Mouse (Mus musculus): Measurements from ENCODE around the gene Cyb561. TPM values are rescaled to one million over a fixed set of nuclear protein-coding genes. Genes with fewer than 3 reads are reported as not detected.
A peak's percentile ranks its signal among the peaks of the same experiment; 100 is the strongest.

The Cyb561 gene
- total and polyA plus RNA-seq, 2 experiments = 3.2 to 3.7 TPM

- Histone ChIP-seq H3K36me3 (ENCODE audit: control insufficient read depth, insufficient read depth, low read length) (no peaks in the 10 kb centered on the region), H3K9ac (ENCODE audit: low read depth, low read length) (peak overlapping the region; percentile 72), H3K4me1 (ENCODE audit: control insufficient read depth, insufficient read depth, low read length) (peaks cover 3% of the 10 kb centered on the region; the same call in 1 of the 2 replicates), H3K79me2 (ENCODE audit: control insufficient read depth, insufficient read depth, low read length) (no peaks in the 10 kb centered on the region), H3K27ac (replicated peaks; ENCODE audit: insufficient read depth, low read depth, low read length) (0 out of 2 replicates have a peak overlapping the region, but pooled peaks have one; percentile 4), H3K27me3 (ENCODE audit: control insufficient read depth, insufficient read depth, low read length) (no peaks in the 10 kb centered on the region), H3K4me3 (ENCODE audit: insufficient read depth, low read depth, low read length) (peak overlapping the region; percentile 71)
- TF ChIP-seq CTCF (IDR thresholded peaks at IDR 0.05; ENCODE audit: low read depth, low read length) (peak; percentile 59), POLR2A (IDR thresholded peaks at IDR 0.05; ENCODE audit: extremely low read depth, insufficient read depth, low read length) (no peak)
- DNase-seq (ENCODE audit: extremely low read depth, low read depth, low spot score) = peak; percentile 50
- under 1% methylated on average over 59 of the region's 59 CpGs for WGBS
Observed at GRCm38 (mm10) chr11:105944126-105944621, 9.0 kb downstream of the Cyb561 start.

- H3K79me2 ChIP-seq (ENCODE audit: control insufficient read depth, insufficient read depth, low read length) = no peaks in the 10 kb centered on the region
- peak; percentile 24 for DNase-seq (ENCODE audit: extremely low read depth, low read depth, low spot score)
- no peak overlapping the region for H3K27ac ChIP-seq (replicated peaks; ENCODE audit: insufficient read depth, low read depth, low read length)
Observed at GRCm38 (mm10) chr11:105943133-105944102, 9.7 kb downstream of the Cyb561 start.

DNA sequence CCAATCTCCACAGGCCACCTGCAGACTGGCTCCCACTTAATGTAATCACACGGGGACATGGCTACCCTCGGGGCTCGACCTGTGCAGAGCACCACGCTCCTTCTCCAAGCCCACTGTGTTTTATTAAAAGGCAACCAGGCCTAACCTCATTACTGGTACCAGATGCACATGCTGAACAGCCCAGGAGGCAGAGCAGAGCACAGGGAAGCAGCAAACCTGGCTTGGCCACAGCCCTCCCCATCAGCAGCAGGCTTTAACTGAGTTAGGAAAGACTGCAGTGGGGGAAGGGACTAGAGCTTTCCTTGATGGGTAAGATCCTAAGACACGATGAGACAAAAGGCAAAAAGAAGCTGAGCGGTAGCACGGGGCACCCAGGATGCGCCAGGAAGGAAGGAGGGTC lies 11.2 kb downstream of the Cyb561 start:
- TF ChIP-seq CTCF (IDR thresholded peaks at IDR 0.05; ENCODE audit: low read depth, low read length) (no peak), POLR2A (IDR thresholded peaks at IDR 0.05; ENCODE audit: extremely low read depth, insufficient read depth, low read length) (no peak)
- H3K4me1 ChIP-seq (ENCODE audit: control insufficient read depth, insufficient read depth, low read length) = peaks cover 3% of the 10 kb centered on the region; the same call in 1 of the 2 replicates
- no peak overlapping the region for H3K4me3 ChIP-seq (ENCODE audit: insufficient read depth, low read depth, low read length)
- no peaks in the 10 kb centered on the region for H3K79me2 ChIP-seq (ENCODE audit: control insufficient read depth, insufficient read depth, low read length)
- no peak for DNase-seq (ENCODE audit: extremely low read depth, low read depth, low spot score)
- no peak overlapping the region for H3K9ac ChIP-seq (ENCODE audit: low read depth, low read length)
- H3K36me3 ChIP-seq (ENCODE audit: control insufficient read depth, insufficient read depth, low read length) = no peaks in the 10 kb centered on the region
- no peaks in the 10 kb centered on the region for H3K27me3 ChIP-seq (ENCODE audit: control insufficient read depth, insufficient read depth, low read length)
- H3K27ac ChIP-seq (replicated peaks; ENCODE audit: insufficient read depth, low read depth, low read length) = no peak overlapping the region
- 84% methylated on average over 8 of the region's 8 CpGs for WGBS

More at GRCm38 (mm10) chr11:105943133-105944102, 9.7 kb downstream of the Cyb561 start:
- TF ChIP-seq CTCF (IDR thresholded peaks at IDR 0.05; ENCODE audit: low read depth, low read length) = no peak
- no peak for TF ChIP-seq POLR2A (IDR thresholded peaks at IDR 0.05; ENCODE audit: extremely low read depth, insufficient read depth, low read length)
- Histone ChIP-seq H3K27me3 (ENCODE audit: control insufficient read depth, insufficient read depth, low read length) (no peaks in the 10 kb centered on the region), H3K4me3 (ENCODE audit: insufficient read depth, low read depth, low read length) (peak overlapping the region; percentile 71), H3K36me3 (ENCODE audit: control insufficient read depth, insufficient read depth, low read length) (no peaks in the 10 kb centered on the region), H3K4me1 (ENCODE audit: control insufficient read depth, insufficient read depth, low read length) (peaks cover 3% of the 10 kb centered on the region; the same call in 1 of the 2 replicates), H3K9ac (ENCODE audit: low read depth, low read length) (peak overlapping the region; percentile 72)
- 7% methylated on average over 47 of the region's 47 CpGs for WGBS

- Histone ChIP-seq H3K4me1 (ENCODE audit: control insufficient read depth, insufficient read depth, low read length) (peaks cover 3% of the 10 kb centered on the region; the same call in 1 of the 2 replicates), H3K79me2 (ENCODE audit: control insufficient read depth, insufficient read depth, low read length) (no peaks in the 10 kb centered on the region), H3K36me3 (ENCODE audit: control insufficient read depth, insufficient read depth, low read length) (no peaks in the 10 kb centered on the region), H3K9ac (ENCODE audit: low read depth, low read length) (no peak overlapping the region), H3K27ac (replicated peaks; ENCODE audit: insufficient read depth, low read depth, low read length) (no peak overlapping the region), H3K27me3 (ENCODE audit: control insufficient read depth, insufficient read depth, low read length) (no peaks in the 10 kb centered on the region), H3K4me3 (ENCODE audit: insufficient read depth, low read depth, low read length) (no peak overlapping the region)
- WGBS = 72% methylated on average over 9 of the region's 9 CpGs
- DNase-seq (ENCODE audit: extremely low read depth, low read depth, low spot score) = no peak
- no peak for TF ChIP-seq CTCF (IDR thresholded peaks at IDR 0.05; ENCODE audit: low read depth, low read length)
- TF ChIP-seq POLR2A (IDR thresholded peaks at IDR 0.05; ENCODE audit: extremely low read depth, insufficient read depth, low read length) = no peak
Observed at GRCm38 (mm10) chr11:105938771-105939170, 14.4 kb downstream of the Cyb561 start.

DNA sequence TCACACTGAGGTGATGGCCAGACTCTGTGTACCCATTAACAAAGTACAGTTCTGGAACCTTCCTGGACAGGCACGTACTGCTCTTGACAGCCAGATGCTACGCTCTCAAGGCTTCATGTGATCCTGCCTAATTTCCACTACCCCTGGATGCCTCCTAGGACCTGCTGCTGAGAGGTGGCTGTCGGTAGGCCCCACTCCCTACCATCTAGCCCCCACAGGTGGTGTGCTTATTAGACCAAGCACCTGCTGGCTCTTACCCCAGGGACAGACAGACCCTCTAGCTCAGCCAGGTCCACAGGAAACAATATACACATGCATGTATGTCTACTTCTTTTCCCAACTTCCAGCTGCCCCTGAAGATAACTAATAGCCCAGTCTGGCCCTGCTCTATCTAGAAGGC lies 16.2 kb downstream of the Cyb561 start:
- DNase-seq (ENCODE audit: extremely low read depth, low read depth, low spot score) = no peak
- Histone ChIP-seq H3K27ac (replicated peaks; ENCODE audit: insufficient read depth, low read depth, low read length) (no peak overlapping the region), H3K9ac (ENCODE audit: low read depth, low read length) (no peak overlapping the region), H3K4me1 (ENCODE audit: control insufficient read depth, insufficient read depth, low read length) (no peaks in the 10 kb centered on the region), H3K36me3 (ENCODE audit: control insufficient read depth, insufficient read depth, low read length) (no peaks in the 10 kb centered on the region), H3K79me2 (ENCODE audit: control insufficient read depth, insufficient read depth, low read length) (no peaks in the 10 kb centered on the region), H3K4me3 (ENCODE audit: insufficient read depth, low read depth, low read length) (no peak overlapping the region), H3K27me3 (ENCODE audit: control insufficient read depth, insufficient read depth, low read length) (no peaks in the 10 kb centered on the region)
- TF ChIP-seq CTCF (IDR thresholded peaks at IDR 0.05; ENCODE audit: low read depth, low read length) (no peak), POLR2A (IDR thresholded peaks at IDR 0.05; ENCODE audit: extremely low read depth, insufficient read depth, low read length) (no peak)
- WGBS = 99% methylated on average over 3 of the region's 3 CpGs

Measured in liver, adult 2 months (tissue).